Mouse (Mus musculus) kidney, postnatal 36 days (tissue): ENCODE measurements at regions not wholly inside any gene's neighbourhood (a gene's known extent, or its start where the extent isn't known, plus 50 kb on each side); places are given as distances from the start of the nearest gene placed in this dataset.

ENCODE experiments used
- DNase-seq, 2 experiments: peaks; one replicate each; pipeline ENCODE4 v3.0.0; 2021 to 2022; ENCODE audit warnings: mixed read lengths in 2 of 2

DNA sequence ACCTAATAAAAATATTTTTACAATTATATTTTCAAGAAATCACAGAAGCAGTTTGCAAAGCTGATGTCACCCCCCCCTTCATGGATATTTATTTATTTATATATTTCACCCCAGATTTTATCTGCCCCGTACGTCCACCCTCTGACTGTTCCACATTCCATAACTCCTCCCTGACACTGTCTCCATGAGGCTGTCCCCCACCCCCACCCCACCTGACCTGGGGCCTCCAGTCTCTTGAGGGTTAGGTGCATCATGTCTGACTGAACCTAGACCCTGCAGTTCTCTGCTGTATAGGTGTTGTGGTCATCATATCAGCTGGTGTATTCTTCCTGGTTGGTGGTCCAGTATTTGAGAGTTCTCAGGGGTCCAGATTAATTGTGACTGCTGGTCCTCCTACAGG is 1083.9 kb upstream of the Cadm2 start:
- no peak for DNase-seq

DNA sequence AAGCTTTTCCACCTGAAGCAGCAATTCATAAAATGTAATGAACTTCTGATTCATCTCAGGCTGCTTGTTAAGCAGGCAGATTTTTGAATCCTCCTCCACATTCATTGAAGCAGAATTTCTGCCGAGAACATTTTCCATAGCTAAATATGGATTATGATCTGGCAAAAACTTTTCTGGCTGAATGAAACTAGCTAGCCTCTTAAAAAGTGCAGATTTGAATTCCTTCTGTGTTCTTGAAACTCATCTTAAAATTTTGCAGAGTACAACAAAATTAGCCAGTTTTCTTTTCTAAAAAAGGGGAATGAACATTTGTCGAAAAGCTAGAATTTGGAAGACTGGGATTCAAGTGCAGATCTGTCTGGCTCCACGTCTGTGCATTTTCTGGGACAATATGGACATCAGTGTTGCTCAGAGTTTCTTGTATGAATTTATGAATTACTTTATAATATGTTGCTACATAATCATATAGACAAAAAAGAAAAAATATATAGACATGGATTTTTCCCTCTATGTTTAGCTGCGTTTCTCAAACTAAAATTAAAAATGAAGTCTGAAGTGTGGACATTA is 1046.3 kb upstream of the Cadm2 start:
- no peak for DNase-seq

GRCm38 (mm10) chr16:68658436-68658835 is 1037.7 kb upstream of the Cadm2 start:
- DNase-seq = no peak

GRCm38 (mm10) chr16:68627976-68628375 is 1007.3 kb upstream of the Cadm2 start:
- no peak for DNase-seq

GRCm38 (mm10) chr16:68614041-68614440 is 993.3 kb upstream of the Cadm2 start:
- peak in 1 of 2 experiments; percentile 3 for DNase-seq
